Comparison of ENCODE assay signal across 7 mouse cellular contexts in genomic region chr1:120120969-120121811, GRCm38 (mm10). TPM values are rescaled to one million over a fixed set of nuclear protein-coding genes. Genes with fewer than 3 reads are reported as not detected.
DNase-seq lines count a peak whose midpoint lies in the region; ATAC-seq and TF ChIP-seq lines count a peak whose summit lies in the region.

Gene Dbi, minus strand, starts transcription at chr1:120121078.
Gene 3110009E18Rik, plus strand, starts transcription at chr1:120121187.

- peak within 1 kb of the TSS; percentile 43 for H3K4me3 ChIP-seq in embryonic facial prominence, embryonic 11.5 days (ENCODE audit: low read depth, low read length)
- H3K4me3 ChIP-seq in kidney, adult 2 months (ENCODE audit: insufficient read depth, low read depth, low read length), result peak within 1 kb of the TSS; percentile 79
- peak within 1 kb of the TSS; percentile 60 for H3K4me3 ChIP-seq in limb, embryonic 12.5 days (replicated peaks)
- peak within 1 kb of the TSS; percentile 65 for H3K4me3 ChIP-seq in midbrain, embryonic 15.5 days
- peak within 1 kb of the TSS; percentile 87 for H3K4me3 ChIP-seq in spleen, adult 2 months (ENCODE audit: extremely low read depth, insufficient read depth, insufficient read length)

- H3K9me3 ChIP-seq in embryonic facial prominence, embryonic 11.5 days (replicated peaks; ENCODE audit: control insufficient read depth, low read length), result no peaks in the 10 kb centered on the region
- H3K9me3 ChIP-seq in limb, embryonic 12.5 days, result no peaks in the 10 kb centered on the region
- H3K9me3 ChIP-seq in midbrain, embryonic 15.5 days, result no peaks in the 10 kb centered on the region

- peak; percentile 96 for TF ChIP-seq POLR2A in kidney, adult 2 months (IDR thresholded peaks at IDR 0.05; ENCODE audit: low read depth, low read length)
- peak; percentile 34 for TF ChIP-seq POLR2A in spleen, adult 2 months (IDR thresholded peaks at IDR 0.05; ENCODE audit: low read depth, low read length)

- 2% methylated on average over 52 of the region's 52 CpGs for WGBS in embryonic facial prominence, embryonic 11.5 days
- WGBS in kidney, adult 2 months, result under 1% methylated on average over 52 of the region's 52 CpGs
- 2% methylated on average over 52 of the region's 52 CpGs for WGBS in limb, embryonic 12.5 days
- 1% methylated on average over 52 of the region's 52 CpGs for WGBS in midbrain, embryonic 15.5 days
- under 1% methylated on average over 52 of the region's 52 CpGs for WGBS in spleen, adult 2 months

- no peaks in the 10 kb centered on the region for H3K36me3 ChIP-seq in embryonic facial prominence, embryonic 11.5 days (replicated peaks; ENCODE audit: control insufficient read depth, insufficient read depth, low read depth, low read length)
- no peaks in the 10 kb centered on the region for H3K36me3 ChIP-seq in kidney, adult 2 months (ENCODE audit: control insufficient read depth, insufficient read depth, low read length)
- H3K36me3 ChIP-seq in limb, embryonic 12.5 days, result peaks cover 14% of the 10 kb centered on the region
- no peaks in the 10 kb centered on the region for H3K36me3 ChIP-seq in midbrain, embryonic 15.5 days (replicated peaks)
- no peaks in the 10 kb centered on the region for H3K36me3 ChIP-seq in spleen, adult 2 months (ENCODE audit: control insufficient read depth, insufficient read depth, low read length)

- H3K27ac ChIP-seq in embryonic facial prominence, embryonic 11.5 days (replicated peaks; ENCODE audit: low read depth, low read length), result peak within 1 kb of the TSS; percentile 30
- peak within 1 kb of the TSS; percentile 93 for H3K27ac ChIP-seq in kidney, adult 2 months (ENCODE audit: insufficient read depth, low read depth, low read length)
- peak within 1 kb of the TSS; percentile 90 for H3K27ac ChIP-seq in limb, embryonic 12.5 days
- peak within 1 kb of the TSS; percentile 90 for H3K27ac ChIP-seq in midbrain, embryonic 15.5 days
- peak within 1 kb of the TSS; percentile 87 for H3K27ac ChIP-seq in spleen, adult 2 months (ENCODE audit: insufficient read depth, low read length)

- peak; percentile 88 for ATAC-seq in embryonic facial prominence, embryonic 11.5 days (replicated peaks; ENCODE audit: insufficient number of reproducible peaks, low FRiP score, low TSS enrichment, low read depth)
- ATAC-seq in limb, embryonic 12.5 days (ENCODE audit: insufficient number of reproducible peaks, insufficient read depth, low FRiP score, low TSS enrichment, low read depth), result peak; percentile 91
- ATAC-seq in midbrain, embryonic 15.5 days (replicated peaks), result peak; percentile 97

- peak within 1 kb of the TSS; percentile 65 for H3K9ac ChIP-seq in embryonic facial prominence, embryonic 11.5 days (replicated peaks; ENCODE audit: low read length)
- peak within 1 kb of the TSS; percentile 72 for H3K9ac ChIP-seq in limb, embryonic 12.5 days (replicated peaks)
- peak within 1 kb of the TSS; percentile 65 for H3K9ac ChIP-seq in midbrain, embryonic 15.5 days

- TF ChIP-seq CTCF in kidney, adult 2 months (conservative IDR thresholded peaks at IDR 0.05; ENCODE audit: insufficient read depth, insufficient read length, low read depth, low read length), result no peak
- TF ChIP-seq CTCF in spleen, adult 2 months (IDR thresholded peaks at IDR 0.05; ENCODE audit: extremely low read depth, insufficient read depth, insufficient read length, insufficient replicate concordance), result no peak

- peak within 1 kb of the TSS; percentile 77 for H3K4me2 ChIP-seq in embryonic facial prominence, embryonic 11.5 days (ENCODE audit: low read depth, low read length)
- peak within 1 kb of the TSS; percentile 76 for H3K4me2 ChIP-seq in limb, embryonic 12.5 days
- H3K4me2 ChIP-seq in midbrain, embryonic 15.5 days, result peak within 1 kb of the TSS; percentile 77

- H3K27me3 ChIP-seq in embryonic facial prominence, embryonic 11.5 days (ENCODE audit: control insufficient read depth, insufficient read depth, low read length), result no peaks in the 10 kb centered on the region
- no peaks in the 10 kb centered on the region for H3K27me3 ChIP-seq in kidney, adult 2 months (replicated peaks; ENCODE audit: control insufficient read depth, insufficient read depth, low read length)
- no peaks in the 10 kb centered on the region for H3K27me3 ChIP-seq in limb, embryonic 12.5 days
- H3K27me3 ChIP-seq in midbrain, embryonic 15.5 days (replicated peaks), result no peaks in the 10 kb centered on the region
- no peaks in the 10 kb centered on the region for H3K27me3 ChIP-seq in spleen, adult 2 months (ENCODE audit: control insufficient read depth, insufficient read depth, low read length)

- DNase-seq in adrenal gland, postnatal 14 days, result peak; percentile 99
- peak; percentile 99 for DNase-seq in embryonic facial prominence, embryonic 11.5 days (ENCODE audit: low spot score)
- DNase-seq in heart, adult 18-20 months, result peak; percentile 98 to 99
- DNase-seq in kidney, adult 2 months, result peak; percentile 99
- DNase-seq in spleen, adult 2 months (ENCODE audit: low read depth in 1 of 2, low spot score in 2 of 2), result peak; percentile 88 to 97

- peaks cover 2% of the 10 kb centered on the region; the same call in 1 of the 2 replicates for H3K4me1 ChIP-seq in embryonic facial prominence, embryonic 11.5 days (ENCODE audit: control insufficient read depth, insufficient read depth, low read length)
- H3K4me1 ChIP-seq in kidney, adult 2 months (ENCODE audit: control insufficient read depth, insufficient read depth, low read length), result peaks cover 25% of the 10 kb centered on the region
- peaks cover 23% of the 10 kb centered on the region for H3K4me1 ChIP-seq in limb, embryonic 12.5 days (replicated peaks)
- peaks cover 21% of the 10 kb centered on the region for H3K4me1 ChIP-seq in midbrain, embryonic 15.5 days
- peaks cover 8% of the 10 kb centered on the region; the same call in 1 of the 2 replicates for H3K4me1 ChIP-seq in spleen, adult 2 months (ENCODE audit: control insufficient read depth, insufficient read depth, insufficient read length)

RNA-seq across cellular contexts. Expression of gene Dbi, which starts in this region (rescaled TPM):
- total RNA-seq in adrenal gland, postnatal 14 days (2021), result 891 and 1,093 TPM in 2 replicates
- polyA plus RNA-seq in embryonic facial prominence, embryonic 11.5 days (2014; fragmentation: Nextera tagmentation; extraction: Ambion mirVana), result 674 and 686 TPM in 2 replicates
- 100 to 1,000 TPM; 307 to 318 TPM for total RNA-seq in heart, adult 18-20 months (2021)
- 1,108 and 1,337 TPM in 2 replicates for polyA plus RNA-seq in kidney, adult 2 months (2012; rRNA removed)
- polyA plus RNA-seq in limb, embryonic 12.5 days (2016; fragmentation: Nextera tagmentation; extraction: Ambion mirVana), result 656 and 702 TPM in 2 replicates
- polyA plus RNA-seq in midbrain, embryonic 15.5 days (2015; fragmentation: Nextera tagmentation; extraction: Ambion mirVana), result 798 and 903 TPM in 2 replicates
- polyA plus RNA-seq in spleen, adult 2 months (2012; rRNA removed), result 37.2 and 53.9 TPM in 2 replicates

RNA-seq across cellular contexts. Expression of gene 3110009E18Rik, which starts in this region (rescaled TPM):
- total RNA-seq in adrenal gland, postnatal 14 days (2021), result 8.8 and 10.7 TPM in 2 replicates
- polyA plus RNA-seq in embryonic facial prominence, embryonic 11.5 days (2014; fragmentation: Nextera tagmentation; extraction: Ambion mirVana), result 20.7 and 21.1 TPM in 2 replicates
- 1 to 10 TPM; 6.2 to 6.4 TPM for total RNA-seq in heart, adult 18-20 months (2021)
- polyA plus RNA-seq in kidney, adult 2 months (2012; rRNA removed), result 4.3 and 5.1 TPM in 2 replicates
- 19.3 and 23.7 TPM in 2 replicates for polyA plus RNA-seq in limb, embryonic 12.5 days (2016; fragmentation: Nextera tagmentation; extraction: Ambion mirVana)
- polyA plus RNA-seq in midbrain, embryonic 15.5 days (2015; fragmentation: Nextera tagmentation; extraction: Ambion mirVana), result 14.2 and 16.0 TPM in 2 replicates
- 1.4 and 2.0 TPM in 2 replicates for polyA plus RNA-seq in spleen, adult 2 months (2012; rRNA removed)

Comparison
In these comparisons a context has a peak if more than half of its experiments do, and no peak if none do; other contexts are left out.
1. Peak in every context shown above with its lines: DNase-seq, ATAC-seq, H3K4me3 ChIP-seq and H3K27ac ChIP-seq.
2. RNA of gene Dbi (polyA plus RNA-seq): 1,108 to 1,337 TPM in kidney, adult 2 months, 798 to 903 TPM in midbrain, embryonic 15.5 days, 656 to 702 TPM in limb, embryonic 12.5 days and 674 to 686 TPM in embryonic facial prominence, embryonic 11.5 days; 37.2 to 53.9 TPM in spleen, adult 2 months; every median in the first group is over 10 times any median in the second.
3. H3K27ac ChIP-seq: peak in every context shown above with its lines; median percentile 93 in kidney, adult 2 months; 90 in limb, embryonic 12.5 days; 90 in midbrain, embryonic 15.5 days; 87 in spleen, adult 2 months; 30 in embryonic facial prominence, embryonic 11.5 days.